Mouse (Mus musculus) CD4-positive, CD25-positive, alpha-beta regulatory T cell, adult 2 months (primary cell): Measurements from ENCODE around the gene Ppie.
"Not testable (repeated sequence)": the region's sequence is repeated elsewhere in the genome, so short reads cannot be mapped to it uniquely, and the experiment has no call there.

Experiments
- DNase-seq: peaks from one replicate; pipeline ENCODE4 v3.0.0-alpha.2; 2012; ENCODE audit warnings: low read depth, low spot score

Gene Ppie

DNA sequence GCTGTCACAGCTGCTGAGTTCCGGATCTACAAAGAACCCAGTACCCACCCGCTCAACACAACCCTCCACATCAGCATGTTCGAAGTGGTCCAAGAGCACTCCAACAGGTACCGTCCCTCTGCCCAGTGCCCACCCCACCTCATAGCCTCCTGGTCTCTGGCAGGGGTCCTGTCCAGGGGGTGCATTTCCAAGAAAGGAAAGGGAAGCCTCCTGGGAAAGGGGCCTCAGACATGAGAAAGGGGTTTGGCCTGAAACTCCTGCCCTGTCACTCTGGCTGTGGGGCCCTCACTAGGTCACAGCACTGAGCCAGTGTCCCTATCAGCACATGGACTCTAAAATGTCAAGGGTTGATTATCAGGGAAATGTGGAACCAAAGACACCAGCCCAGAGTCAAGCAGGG lies 25.1 kb downstream of the Ppie start:
- DNase-seq = not testable (repeated sequence)

DNA sequence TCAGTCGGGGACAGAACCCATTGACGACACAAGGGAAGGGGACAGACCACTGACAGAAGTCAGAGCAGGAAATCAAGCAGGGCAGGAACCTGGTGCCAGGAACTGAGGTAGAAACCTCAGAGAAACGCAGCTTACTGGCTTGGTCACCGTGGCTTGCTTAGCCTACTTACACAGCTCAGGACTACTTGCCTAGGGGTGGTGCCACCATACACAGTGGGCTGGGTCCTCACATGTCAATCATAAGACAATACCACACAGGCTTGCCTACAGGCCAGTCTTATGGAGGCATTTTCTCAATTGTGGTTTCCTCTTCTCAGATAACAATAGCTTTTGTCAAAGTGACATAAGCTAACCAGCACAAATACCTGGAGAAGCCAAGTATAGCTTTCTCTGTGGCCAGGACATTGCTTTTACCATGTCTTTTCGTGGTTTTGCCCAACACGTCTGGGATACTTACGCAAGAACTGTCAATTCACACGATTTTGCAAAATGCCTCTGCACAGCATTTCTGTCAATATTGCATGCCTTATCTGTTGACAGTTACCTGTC lies 27.5 kb downstream of the Ppie start:
- DNase-seq = no peak

DNA sequence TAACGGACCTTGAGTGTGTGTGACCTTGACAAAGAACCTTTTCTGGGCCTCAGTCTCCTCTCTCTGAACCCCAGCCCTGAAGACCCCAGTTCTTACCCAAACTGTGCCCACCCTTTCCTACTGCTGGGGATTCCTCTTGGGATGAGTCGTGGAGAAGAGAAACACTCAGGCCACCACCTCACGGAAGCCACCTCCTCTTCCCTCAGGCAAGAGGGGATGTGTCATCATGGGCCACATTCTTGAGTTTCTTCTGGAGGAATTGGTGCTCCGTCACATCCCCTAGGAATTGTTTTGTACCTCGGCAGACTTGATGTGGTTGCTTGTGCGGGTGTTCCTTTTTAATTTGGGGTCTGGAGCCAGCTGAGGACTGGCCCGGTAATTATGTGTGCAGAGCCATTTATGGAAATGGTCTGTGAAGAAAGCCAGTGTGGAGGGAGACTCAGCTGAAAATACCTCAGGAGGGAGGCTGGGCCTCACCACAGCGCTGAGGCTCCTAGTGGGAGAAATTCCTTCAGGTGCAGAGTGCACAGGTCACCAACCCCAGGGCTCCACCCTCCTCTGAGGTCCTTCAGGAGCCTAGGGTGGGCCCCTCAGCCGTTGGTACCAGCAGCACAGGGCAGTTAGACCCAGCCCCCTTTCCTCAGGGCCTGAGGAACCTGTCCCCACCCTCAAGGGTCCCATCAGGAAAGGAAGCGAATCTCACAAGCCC lies 28.3 kb downstream of the Ppie start:
- DNase-seq = not testable (repeated sequence)

DNA sequence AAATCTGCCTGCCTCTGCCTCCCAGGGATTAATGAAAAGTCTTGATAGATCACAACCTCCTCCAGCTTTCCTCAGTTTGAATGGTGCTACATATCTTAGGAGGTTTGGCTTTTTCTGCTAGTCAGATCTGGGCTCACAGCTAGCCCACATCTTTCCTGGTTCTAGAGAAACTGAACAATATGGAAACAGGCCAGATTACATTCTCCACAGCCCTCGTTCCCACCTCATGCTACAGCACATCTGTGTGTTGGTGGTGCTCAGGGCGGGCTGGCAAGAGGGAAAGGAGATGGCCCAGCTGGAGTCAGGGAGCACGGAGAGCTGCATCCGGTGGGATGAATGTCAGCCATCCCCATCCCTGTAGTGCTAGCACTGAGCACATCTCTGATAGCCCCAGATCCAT lies 29.0 kb downstream of the Ppie start:
- no peak for DNase-seq

DNA sequence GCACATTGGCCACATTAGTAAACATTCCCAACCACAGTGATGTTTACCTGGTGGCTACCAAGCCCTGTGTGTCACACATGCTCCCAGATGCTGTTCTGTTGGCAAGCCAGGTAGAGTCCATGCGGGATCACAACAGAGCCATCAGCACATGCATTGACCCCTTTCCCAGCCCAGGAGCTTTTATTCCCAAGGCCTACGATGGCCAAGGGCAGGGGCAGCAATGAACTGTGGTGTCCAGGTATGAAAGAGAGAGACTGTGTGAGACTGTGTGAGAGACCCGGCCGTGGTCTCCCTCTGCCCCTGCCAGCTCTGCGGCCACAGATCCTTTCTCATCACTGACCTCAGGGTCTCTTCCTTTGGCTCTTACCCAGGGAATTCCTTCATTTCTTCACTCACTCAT lies 31.7 kb downstream of the Ppie start:
- DNase-seq = no peak

DNA sequence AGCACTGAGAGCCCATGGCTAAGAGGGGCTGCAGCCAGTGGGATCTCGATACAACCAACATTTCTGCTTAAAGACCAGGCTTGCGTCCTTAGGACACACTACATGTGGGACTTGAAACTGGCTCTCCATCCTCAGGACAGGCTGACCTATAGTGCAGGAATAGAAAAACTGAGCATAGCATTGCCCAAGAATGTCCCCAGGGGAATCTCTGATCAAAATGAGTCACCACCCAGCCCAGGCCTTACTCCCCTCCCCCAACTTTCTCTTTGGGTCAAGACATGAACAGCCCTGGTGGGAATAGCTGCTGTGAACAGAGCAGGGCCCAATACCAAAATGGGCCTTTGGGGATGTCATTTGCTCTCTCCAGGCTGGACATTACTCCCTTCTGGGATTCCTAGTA lies 32.9 kb downstream of the Ppie start:
- DNase-seq = no peak

DNA sequence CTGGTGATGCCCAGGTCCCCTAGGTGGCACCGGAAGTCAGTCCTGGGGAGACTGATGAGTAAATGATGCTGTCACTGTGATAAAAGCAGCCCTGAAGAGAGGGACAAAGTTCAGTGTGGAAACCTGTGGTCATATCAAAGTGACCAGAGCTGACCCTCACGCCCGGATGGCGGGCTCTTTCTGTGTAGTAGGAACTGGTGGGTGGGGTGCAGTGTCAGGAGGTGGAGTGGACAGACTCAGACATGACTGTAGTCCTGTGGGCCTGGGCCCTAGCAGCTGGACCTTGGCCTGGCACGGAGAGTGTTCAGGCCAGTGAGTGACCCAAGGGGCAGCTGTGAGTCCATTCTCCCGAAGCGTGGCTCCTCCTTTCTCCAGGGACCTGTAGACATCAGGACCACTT lies 33.8 kb downstream of the Ppie start:
- not testable (repeated sequence) for DNase-seq

DNA sequence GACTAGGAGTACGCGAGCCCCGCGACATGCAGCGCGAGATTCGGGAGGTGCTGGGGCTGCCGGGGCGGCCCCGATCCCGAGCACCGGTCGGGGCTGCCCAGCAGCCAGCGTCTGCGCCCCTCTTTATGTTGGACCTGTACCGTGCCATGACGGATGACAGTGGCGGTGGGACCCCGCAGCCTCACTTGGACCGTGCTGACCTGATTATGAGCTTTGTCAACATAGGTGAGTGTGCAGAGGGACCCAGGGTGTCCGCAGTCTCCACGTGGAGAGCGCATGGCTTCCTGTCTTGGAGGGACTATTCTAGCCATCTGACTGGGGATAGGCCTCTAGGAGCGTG lies 34.3 kb downstream of the Ppie start:
- DNase-seq = no peak

DNA sequence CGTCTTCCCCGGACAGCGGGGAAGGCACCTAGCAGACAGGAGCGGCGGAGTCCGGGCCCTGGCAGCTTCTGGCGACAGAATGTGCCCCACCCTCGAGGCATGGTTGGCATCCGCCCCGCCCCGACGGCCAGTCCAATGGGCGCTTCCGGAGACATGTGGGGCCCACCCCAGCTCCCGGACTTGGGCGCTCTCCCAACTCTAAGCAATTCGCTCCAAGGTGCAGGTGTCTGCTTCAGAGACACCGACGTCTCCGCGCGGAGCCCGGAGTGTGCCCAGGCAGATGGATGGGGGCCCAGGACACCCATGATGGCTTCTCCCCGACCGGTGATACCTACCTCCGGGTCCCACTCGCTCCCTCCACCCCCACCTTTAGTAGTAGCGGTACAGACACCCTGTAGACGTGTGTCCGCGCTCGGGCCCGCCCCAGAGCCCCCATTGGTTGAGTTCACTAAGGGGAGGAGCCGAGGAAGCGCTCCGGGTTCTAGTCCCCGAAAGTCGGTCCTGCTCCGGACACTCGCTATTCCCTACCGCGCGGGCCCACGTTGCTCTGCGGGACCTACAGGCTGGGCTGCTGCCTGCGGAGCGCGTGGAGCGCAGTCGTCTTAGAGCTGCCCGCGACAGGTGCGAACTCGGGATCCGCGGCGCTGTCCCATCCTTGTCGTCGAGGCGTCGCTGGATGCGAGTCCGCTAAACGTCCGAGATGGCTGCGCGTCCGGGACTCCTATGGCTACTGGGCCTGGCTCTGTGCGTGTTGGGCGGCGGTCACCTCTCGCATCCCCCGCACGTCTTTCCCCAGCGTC lies 34.9 kb downstream of the Ppie start, which contains the start of gene Bmp8b:
Gene Bmp8b (plus strand): TSS at position 515 of the 800 bp plus-strand sequence.
- DNase-seq = no peak

DNA sequence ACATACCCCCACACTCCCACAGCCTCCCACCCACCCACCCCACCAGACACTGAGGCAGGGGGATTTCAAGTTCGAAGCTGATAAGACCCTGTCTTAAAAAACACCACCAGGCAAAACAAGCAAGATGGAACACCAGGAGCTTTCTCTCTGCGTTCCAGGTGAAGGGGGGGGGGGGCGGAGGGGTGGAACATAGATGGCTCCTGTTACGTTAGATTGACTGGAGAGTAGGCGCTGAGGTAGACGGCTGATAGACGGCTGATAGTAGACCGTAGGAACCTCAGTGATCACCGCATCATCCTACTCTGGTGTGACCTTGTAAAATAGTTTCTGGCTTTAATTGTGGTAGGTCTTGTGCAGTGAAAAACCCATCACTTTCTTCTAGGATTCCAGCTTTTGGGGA lies 45.9 kb downstream of the Ppie start:
- no peak for DNase-seq

DNA sequence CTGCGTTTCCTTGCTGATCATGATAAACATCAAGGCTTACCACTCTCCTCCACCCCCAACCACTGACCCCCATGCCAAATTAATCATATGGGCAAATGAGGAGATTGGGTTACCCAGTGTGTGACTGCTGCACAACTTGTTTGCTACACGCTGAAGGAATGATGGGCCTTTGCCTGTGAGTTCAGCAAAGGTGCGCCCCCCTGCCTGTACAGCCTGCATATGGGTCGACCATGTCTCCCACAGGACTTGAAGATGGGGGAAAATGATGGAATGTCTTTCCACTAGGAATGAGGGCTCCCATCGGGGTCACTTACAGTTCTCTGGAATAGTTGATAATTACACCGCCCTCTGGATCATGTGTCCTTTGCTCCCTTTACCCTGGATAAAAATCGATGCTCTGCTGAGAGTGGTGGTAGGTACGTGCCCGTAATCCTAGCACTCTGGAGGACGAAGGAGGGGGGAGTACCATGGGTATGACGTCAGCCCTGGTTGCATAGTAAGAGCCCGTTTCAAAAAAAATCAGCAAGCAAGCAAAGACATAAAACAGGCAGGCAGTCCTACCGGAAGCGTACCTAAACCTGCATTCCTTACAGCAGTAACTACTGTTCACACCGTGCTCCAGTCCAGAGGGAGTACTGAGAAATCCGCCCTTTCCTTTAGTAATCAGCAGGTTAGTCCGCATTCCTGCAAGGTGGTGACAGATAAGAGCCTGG lies 46.5 kb downstream of the Ppie start:
- no peak for DNase-seq

DNA sequence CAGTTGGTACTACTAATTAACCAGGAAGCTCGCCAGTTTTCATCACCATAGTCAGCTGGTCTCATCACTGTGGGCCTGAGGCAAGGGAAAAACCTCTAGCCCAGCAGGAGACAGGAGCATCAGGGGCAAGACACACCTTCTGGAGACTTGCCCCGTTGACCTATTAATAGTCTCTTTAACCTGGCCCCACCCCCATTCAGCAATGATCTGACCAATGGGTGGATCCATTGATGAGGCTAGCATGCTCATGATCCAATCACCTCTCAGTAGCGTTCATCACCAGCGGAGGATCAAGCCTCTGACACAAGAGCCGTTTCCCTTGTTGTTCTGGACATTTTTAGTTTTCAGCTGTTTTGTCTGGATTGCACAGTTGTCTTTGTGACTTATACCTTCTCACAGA lies 47.1 kb downstream of the Ppie start:
- no peak for DNase-seq

DNA sequence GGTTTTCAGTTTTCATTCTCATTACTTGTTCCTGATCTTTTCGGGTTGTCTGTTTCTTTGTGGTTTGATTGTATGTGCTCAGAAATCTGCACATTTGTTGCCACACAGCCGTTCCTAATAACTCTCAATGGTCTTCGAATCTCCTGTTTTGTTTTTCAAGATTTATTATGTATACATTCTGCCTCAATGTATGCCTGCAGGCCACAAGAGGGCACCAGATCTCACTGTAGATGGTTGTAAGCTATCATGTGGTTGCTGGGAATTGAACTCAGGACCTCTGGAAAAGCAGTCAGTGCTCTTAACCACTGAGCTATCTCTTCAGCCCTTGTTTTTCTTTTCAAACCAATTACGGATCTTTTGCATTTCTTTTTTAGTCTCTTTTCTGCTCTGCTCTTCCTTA lies 53.4 kb downstream of the Ppie start:
- DNase-seq = peak; percentile 44

DNA sequence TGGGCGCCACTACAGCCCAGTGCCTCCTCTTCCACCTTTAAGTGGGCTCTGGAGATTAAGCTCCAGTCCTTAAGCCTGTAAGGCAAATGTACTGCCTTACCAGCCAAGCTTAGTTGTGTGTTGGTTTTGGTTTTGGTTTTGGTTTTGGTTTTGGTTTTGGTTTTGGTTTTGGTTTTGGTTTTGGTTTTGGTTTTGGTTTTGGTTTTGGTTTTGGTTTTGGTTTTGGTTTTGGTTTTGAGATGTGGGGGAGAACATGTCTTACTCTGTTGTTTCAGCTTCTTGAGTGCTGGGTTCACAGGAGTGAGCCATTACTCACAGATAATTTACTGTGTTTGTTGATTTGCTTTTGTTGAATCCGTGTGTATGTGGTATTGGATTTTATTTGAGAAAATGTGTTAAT lies 54.5 kb downstream of the Ppie start:
- DNase-seq = peak; percentile 44

DNA sequence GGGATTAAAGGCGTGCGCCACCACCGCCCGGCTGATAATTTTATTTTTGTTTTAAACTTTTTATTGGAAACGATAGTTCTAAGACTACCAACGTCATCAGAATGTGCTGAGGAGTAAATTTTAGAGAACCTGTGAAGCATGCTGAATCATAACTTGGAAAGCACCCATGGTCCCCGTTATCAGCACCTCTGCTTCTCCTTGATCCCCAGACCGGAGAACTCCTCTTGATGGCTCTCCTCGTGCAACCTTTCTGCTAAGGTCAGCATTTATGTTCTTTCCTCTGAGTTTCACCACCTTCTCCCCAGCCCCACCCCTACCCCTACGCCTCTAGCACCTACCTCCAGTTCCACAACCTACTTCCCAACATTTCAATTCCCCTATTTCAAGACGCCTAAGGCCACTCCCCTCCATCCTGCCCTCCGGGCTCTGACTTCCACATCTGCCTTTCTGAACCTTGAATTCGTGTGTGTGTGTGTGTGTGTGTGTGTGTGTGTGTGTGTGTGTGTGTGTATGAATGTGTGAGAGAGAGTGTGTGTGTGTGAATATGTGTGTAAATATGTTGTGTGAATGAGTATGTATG lies 56.3 kb downstream of the Ppie start:
- no peak for DNase-seq

DNA sequence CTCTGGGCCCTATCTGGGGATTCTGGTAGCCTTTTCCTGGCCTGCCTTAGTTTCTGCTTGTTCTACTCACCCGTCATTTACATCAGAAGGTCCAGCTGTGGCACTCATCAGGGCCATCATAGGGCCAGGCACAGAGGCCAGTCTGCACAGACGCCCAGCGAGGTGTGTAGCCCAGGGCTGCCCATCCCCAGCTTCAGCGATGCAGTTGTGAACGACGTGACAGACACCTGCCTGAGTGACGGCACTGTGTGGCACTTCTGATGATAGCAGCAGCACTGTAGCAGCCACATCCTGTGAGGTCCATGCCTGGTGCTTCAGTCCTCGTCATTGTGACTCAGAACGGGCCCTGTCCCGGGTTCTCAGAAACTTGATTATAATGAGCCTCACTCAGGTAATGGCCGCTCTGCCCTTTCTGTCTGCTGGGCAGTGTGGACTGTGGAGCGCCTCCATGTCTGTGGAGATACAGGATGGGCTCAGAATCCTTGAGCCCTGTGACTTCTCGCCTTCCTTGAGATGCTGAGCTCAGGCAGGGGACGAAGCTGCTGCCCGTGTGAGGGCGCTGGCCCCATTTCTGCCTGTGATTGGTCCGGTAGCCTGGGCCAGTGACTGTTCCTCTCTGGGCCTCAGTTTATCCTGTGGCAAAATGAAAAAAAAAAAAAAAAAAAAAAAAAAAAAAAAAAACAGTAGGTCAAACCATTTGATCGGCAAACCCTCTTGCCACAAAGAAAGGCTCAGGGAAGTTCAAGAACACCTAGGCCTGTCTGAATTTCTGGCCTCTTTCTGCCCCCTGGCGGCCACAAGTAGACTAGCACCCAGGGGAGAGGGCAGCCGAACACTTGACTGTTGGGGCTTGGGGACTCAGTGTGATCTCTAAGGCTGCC lies 57.2 kb downstream of the Ppie start:
- DNase-seq = peak; percentile 87

DNA sequence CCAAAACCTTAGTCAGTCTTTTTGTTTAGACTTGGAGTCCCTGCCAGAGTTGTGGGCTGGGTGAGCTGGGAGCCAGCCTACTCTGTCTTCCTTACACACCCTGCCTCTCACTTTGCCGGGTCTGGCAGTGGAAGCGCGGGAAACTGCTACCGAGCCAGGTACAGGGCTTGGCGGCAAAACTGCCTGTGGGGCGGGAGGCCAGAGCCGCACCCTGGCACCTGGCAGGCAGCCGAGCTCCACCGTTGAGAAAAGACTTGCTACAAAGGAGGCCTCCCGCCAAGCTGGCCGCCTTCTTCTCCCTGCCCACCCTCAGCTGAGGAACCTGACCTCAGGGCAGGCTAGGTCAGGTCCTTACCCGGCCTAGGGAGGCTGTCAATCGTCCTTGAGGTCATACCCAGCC lies 59.0 kb downstream of the Ppie start:
- DNase-seq = no peak

DNA sequence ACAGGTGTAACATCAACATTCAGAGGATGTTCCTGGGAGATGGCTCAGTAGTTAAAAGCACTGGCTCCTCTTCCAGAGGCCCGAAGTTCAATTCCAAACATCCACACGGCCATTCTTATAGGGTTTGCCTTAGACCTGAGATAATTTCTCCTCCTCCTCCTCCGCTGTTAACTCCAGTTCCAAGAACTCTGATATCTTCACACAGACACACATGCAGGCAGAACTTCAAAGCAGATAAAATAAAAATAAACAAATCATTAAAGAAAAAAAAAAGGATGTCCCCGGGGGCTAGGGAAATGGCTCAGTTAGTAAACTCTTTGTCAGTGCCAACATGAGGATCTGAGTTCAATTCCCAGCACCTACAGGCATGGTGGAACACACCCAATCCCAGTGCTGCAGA lies 61.5 kb downstream of the Ppie start:
- no peak for DNase-seq
